Mouse (Mus musculus) heart, embryonic 11.5 days (tissue): ENCODE results near the gene Cd2. TPM values are rescaled to one million over a fixed set of nuclear protein-coding genes. Genes with fewer than 3 reads are reported as not detected.

Experiments
- ATAC-seq: fragments of 200-750 bp; cut with Nextera tagmentation; replicated peaks from 2 replicates; pipeline ENCODE4 v1.8.0; 2017; ENCODE audit warnings: moderate library complexity; ENCODE audit not compliant: insufficient number of reproducible peaks, low FRiP score, low TSS enrichment
- H3K27ac ChIP-seq: fragments of 300-500 bp; sonication (generic); 2 replicates; pipeline ENCODE4 v1.5.1; 2014; ENCODE audit warnings: mild to moderate bottlenecking, low read depth, low read length
- H3K27me3 ChIP-seq: fragments of 300-500 bp; sonication (generic); 2 replicates; pipeline ENCODE4 v1.6.1; 2014; ENCODE audit warnings: mild to moderate bottlenecking, low read length, mixed read lengths; ENCODE audit not compliant: control insufficient read depth, insufficient read depth
- H3K36me3 ChIP-seq: fragments of 300-500 bp; sonication (generic); 2 replicates; pipeline ENCODE4 v1.6.1; 2014; ENCODE audit warnings: mild to moderate bottlenecking, low read length, moderate library complexity, mixed read lengths; ENCODE audit not compliant: control insufficient read depth, insufficient read depth
- H3K4me1 ChIP-seq: fragments of 300-500 bp; sonication (generic); 2 replicates; pipeline ENCODE4 v1.6.1; 2014; ENCODE audit warnings: low read length; ENCODE audit not compliant: control insufficient read depth, insufficient read depth
- H3K4me2 ChIP-seq: fragments of 300-500 bp; sonication (generic); 2 replicates; pipeline ENCODE4 v1.6.1; 2014; ENCODE audit warnings: mild to moderate bottlenecking, moderate library complexity
- H3K4me3 ChIP-seq: fragments of 300-500 bp; sonication (generic); 2 replicates; pipeline ENCODE4 v1.5.1; 2014; ENCODE audit warnings: low read depth, low read length
- H3K9ac ChIP-seq: fragments of 300-500 bp; sonication (generic); 2 replicates; pipeline ENCODE4 v1.6.1; 2014; ENCODE audit warnings: mild to moderate bottlenecking, low read depth, low read length, moderate library complexity
- H3K9me3 ChIP-seq: fragments of 300-500 bp; sonication (generic); replicated peaks from 2 replicates; pipeline ENCODE4 v1.6.1; 2016; ENCODE audit warnings: low read length; ENCODE audit not compliant: control insufficient read depth
- WGBS: fragments of 180-500 bp; shearing (Covaris S2); extraction: QIAGEN DNeasy Blood & Tissue Kit; methylation state at CpG from one replicate; pipeline ENCODE4 v1.1.7; 2014; ENCODE audit not compliant: insufficient replicate concordance; 5-methylcytosine and 5-hydroxymethylcytosine counted together
- polyA plus RNA-seq: library from polyadenylated mRNA; unstranded; fragments of >200 nt; fragmentation: Nextera tagmentation; extraction: Ambion mirVana; gene quantifications from 2 replicates; pipeline ENCODE4 v1.2.1, GENCODE M21; 2014

Gene Cd2
- polyA plus RNA-seq, 1 experiment from 2014 or later, result 0.20 TPM

GRCm38 (mm10) chr3:101245212-101245611, 42.5 kb downstream of the Cd2 start:
- no peaks in the 10 kb centered on the region for H3K36me3 ChIP-seq
- H3K27me3 ChIP-seq, result no peaks in the 10 kb centered on the region
- H3K9me3 ChIP-seq, result no peaks in the 10 kb centered on the region
- no peak for ATAC-seq
- 49% methylated on average over 3 of the region's 3 CpGs for WGBS
- no peak overlapping the region for H3K27ac ChIP-seq
- H3K4me2 ChIP-seq, result no peak overlapping the region
- no peaks in the 10 kb centered on the region for H3K4me1 ChIP-seq
- H3K9ac ChIP-seq, result no peak overlapping the region
- no peak overlapping the region for H3K4me3 ChIP-seq

- Histone ChIP-seq H3K9me3 (no peaks in the 10 kb centered on the region), H3K9ac (no peak overlapping the region), H3K27ac (no peak overlapping the region), H3K4me3 (no peak overlapping the region), H3K36me3 (no peaks in the 10 kb centered on the region), H3K27me3 (no peaks in the 10 kb centered on the region), H3K4me2 (no peak overlapping the region), H3K4me1 (no peaks in the 10 kb centered on the region)
- 83% methylated on average over 2 of the region's 2 CpGs for WGBS
- no peak for ATAC-seq
These were observed 44.7 kb downstream of the Cd2 start for GRCm38 (mm10) chr3:101243002-101243401.

- WGBS, result 52% methylated on average over 3 of the region's 3 CpGs
- no peaks in the 10 kb centered on the region for H3K4me1 ChIP-seq
- no peak overlapping the region for H3K4me3 ChIP-seq
- no peak overlapping the region for H3K9ac ChIP-seq
- no peaks in the 10 kb centered on the region for H3K27me3 ChIP-seq
- no peak for ATAC-seq
- no peak overlapping the region for H3K27ac ChIP-seq
- H3K9me3 ChIP-seq, result no peaks in the 10 kb centered on the region
- H3K4me2 ChIP-seq, result no peak overlapping the region
- no peaks in the 10 kb centered on the region for H3K36me3 ChIP-seq
These were observed 45.9 kb downstream of the Cd2 start for GRCm38 (mm10) chr3:101241866-101242265.

- Histone ChIP-seq H3K27ac (no peak overlapping the region), H3K9ac (no peak overlapping the region), H3K4me3 (no peak overlapping the region), H3K4me2 (no peak overlapping the region), H3K27me3 (no peaks in the 10 kb centered on the region), H3K36me3 (no peaks in the 10 kb centered on the region), H3K4me1 (no peaks in the 10 kb centered on the region), H3K9me3 (no peaks in the 10 kb centered on the region)
- ATAC-seq, result no peak
- 83% methylated on average over 9 of the region's 9 CpGs for WGBS
These were observed 46.9 kb downstream of the Cd2 start for GRCm38 (mm10) chr3:101240859-101241258.

- no peak for ATAC-seq
- H3K9ac ChIP-seq, result no peak overlapping the region
- no peaks in the 10 kb centered on the region for H3K9me3 ChIP-seq
- H3K4me2 ChIP-seq, result no peak overlapping the region
- H3K36me3 ChIP-seq, result no peaks in the 10 kb centered on the region
- WGBS, result 78% methylated on average over 4 of the region's 4 CpGs
- no peaks in the 10 kb centered on the region for H3K4me1 ChIP-seq
- no peak overlapping the region for H3K27ac ChIP-seq
- no peak overlapping the region for H3K4me3 ChIP-seq
- H3K27me3 ChIP-seq, result no peaks in the 10 kb centered on the region
These were observed 48.5 kb downstream of the Cd2 start for GRCm38 (mm10) chr3:101239236-101239635.

- Histone ChIP-seq H3K9me3 (no peaks in the 10 kb centered on the region), H3K27ac (no peak overlapping the region), H3K4me2 (no peak overlapping the region), H3K4me1 (no peaks in the 10 kb centered on the region), H3K9ac (no peak overlapping the region), H3K4me3 (no peak overlapping the region), H3K36me3 (no peaks in the 10 kb centered on the region), H3K27me3 (no peaks in the 10 kb centered on the region)
- 72% methylated on average over 6 of the region's 6 CpGs for WGBS
- no peak for ATAC-seq
These were observed 49.0 kb downstream of the Cd2 start for GRCm38 (mm10) chr3:101238695-101239094.

GRCm38 (mm10) chr3:101236995-101237808, 50.5 kb downstream of the Cd2 start:
- WGBS, result 66% methylated on average over 16 of the region's 16 CpGs
- no peak overlapping the region for H3K27ac ChIP-seq

GRCm38 (mm10) chr3:101236261-101236660, 51.5 kb downstream of the Cd2 start:
- Histone ChIP-seq H3K27ac (no peak overlapping the region), H3K9me3 (no peaks in the 10 kb centered on the region), H3K4me3 (no peak overlapping the region), H3K36me3 (no peaks in the 10 kb centered on the region), H3K4me1 (no peaks in the 10 kb centered on the region), H3K9ac (no peak overlapping the region), H3K27me3 (no peaks in the 10 kb centered on the region), H3K4me2 (no peak overlapping the region)
- ATAC-seq, result no peak
- 41% methylated on average over 15 of the region's 15 CpGs for WGBS

More at GRCm38 (mm10) chr3:101236995-101237808, 50.5 kb downstream of the Cd2 start:
- Histone ChIP-seq H3K4me1 (no peaks in the 10 kb centered on the region), H3K36me3 (no peaks in the 10 kb centered on the region), H3K27me3 (no peaks in the 10 kb centered on the region), H3K9ac (no peak overlapping the region), H3K9me3 (no peaks in the 10 kb centered on the region), H3K4me2 (no peak overlapping the region), H3K4me3 (no peak overlapping the region)
- ATAC-seq, result no peak

- H3K9ac ChIP-seq, result no peak overlapping the region
- no peak for ATAC-seq
- H3K27me3 ChIP-seq, result no peaks in the 10 kb centered on the region
- no peak overlapping the region for H3K4me2 ChIP-seq
- H3K36me3 ChIP-seq, result no peaks in the 10 kb centered on the region
- 86% methylated on average over 5 of the region's 5 CpGs for WGBS
- H3K4me3 ChIP-seq, result no peak overlapping the region
- H3K4me1 ChIP-seq, result no peaks in the 10 kb centered on the region
- no peaks in the 10 kb centered on the region for H3K9me3 ChIP-seq
- no peak overlapping the region for H3K27ac ChIP-seq
These were observed 52.4 kb downstream of the Cd2 start for GRCm38 (mm10) chr3:101235321-101235720.
